Mouse (Mus musculus) liver, embryonic 14.5 days (tissue): ENCODE data around the gene Itih1. TPM values are rescaled to one million over a fixed set of nuclear protein-coding genes. Genes with fewer than 3 reads are reported as not detected.

Experiments used
- ATAC-seq: fragments of 200-750 bp; cut with Nextera tagmentation; 2 replicates; pipeline ENCODE4 v1.8.0; 2017; ENCODE audit warnings: moderate number of reproducible peaks, mild to moderate bottlenecking, moderate library complexity; ENCODE audit not compliant: insufficient read depth
- DNase-seq, 3 experiments: peaks; one replicate each; pipeline ENCODE4 v3.0.0-alpha.2; 2012 to 2013; ENCODE audit warnings: low read depth in 3 of 3, low spot score in 3 of 3
- H3K27ac ChIP-seq: fragments of 300-500 bp; sonication (generic); 2 replicates; pipeline ENCODE4 v1.5.1; 2014; ENCODE audit warnings: moderate library complexity, mild to moderate bottlenecking, control low read depth, inconsistent platforms
- H3K27me3 ChIP-seq: fragments of 300-500 bp; sonication (generic); 2 replicates; pipeline ENCODE4 v1.6.1; 2014; ENCODE audit warnings: mild to moderate bottlenecking, low read length, moderate library complexity; ENCODE audit not compliant: control insufficient read depth, insufficient read depth
- H3K36me3 ChIP-seq: fragments of 300-500 bp; sonication (generic); replicated peaks from 2 replicates; pipeline ENCODE4 v1.6.1; 2014; ENCODE audit warnings: low read depth; ENCODE audit not compliant: control insufficient read depth, insufficient read depth
- H3K4me1 ChIP-seq, 2 experiments: fragments of 200-500 bp in 1 of 2; fragments of 300-500 bp in 1 of 2; sonication (generic) in 1 of 2; replicated peaks; 2 replicates each; pipeline ENCODE4 v1.6.1; 2012 to 2014; ENCODE audit warnings: antibody characterized with exemption in 1 of 2, inconsistent platforms in 1 of 2, low read length in 1 of 2; ENCODE audit not compliant: control insufficient read depth in 2 of 2, insufficient read depth in 2 of 2
- H3K4me2 ChIP-seq: fragments of 300-500 bp; sonication (generic); 2 replicates; pipeline ENCODE4 v1.6.1; 2014; ENCODE audit warnings: low read depth, mild to moderate bottlenecking, control low read depth, moderate library complexity
- H3K4me3 ChIP-seq, 2 experiments: fragments of 200-500 bp in 1 of 2; fragments of 300-500 bp in 1 of 2; sonication (generic) in 1 of 2; 2 replicates each; pipeline ENCODE4 v1.5.1; 2012 to 2014; ENCODE audit warnings: low read depth in 2 of 2, low read length in 2 of 2, mild to moderate bottlenecking in 2 of 2, control low read depth in 1 of 2, inconsistent platforms in 1 of 2, moderate library complexity in 1 of 2; ENCODE audit not compliant: insufficient read depth in 1 of 2
- H3K9ac ChIP-seq: fragments of 300-500 bp; sonication (generic); replicated peaks from 2 replicates; pipeline ENCODE4 v1.6.1; 2014; ENCODE audit warnings: mild to moderate bottlenecking, control low read depth, moderate library complexity
- H3K9me3 ChIP-seq: fragments of 300-500 bp; sonication (generic); 2 replicates; pipeline ENCODE4 v1.6.1; 2016; ENCODE audit warnings: low read length, mixed read lengths; ENCODE audit not compliant: control insufficient read depth
- CTCF ChIP-seq: IDR thresholded peaks from 2 replicates; pipeline ENCODE4 v1.5.1; 2016; ENCODE audit warnings: antibody characterized with exemption, low read depth, control low read depth
- EP300 ChIP-seq: IDR thresholded peaks from 2 replicates; pipeline ENCODE4 v1.6.1; 2016; ENCODE audit warnings: antibody characterized with exemption, low read depth
- WGBS: fragments of 180-500 bp; shearing (Covaris S2); extraction: QIAGEN DNeasy Blood & Tissue Kit; methylation state at CpG from one replicate; pipeline ENCODE4 v1.1.7; 2014; ENCODE audit not compliant: insufficient replicate concordance; 5-methylcytosine and 5-hydroxymethylcytosine counted together
- polyA plus RNA-seq, 2 experiments: library from polyadenylated mRNA; depleted of rRNA in 1 of 2; stranded (reverse) in 1 of 2; unstranded in 1 of 2; fragments of >200 nt; fragmentation: Nextera tagmentation in 1 of 2; extraction: Ambion mirVana in 1 of 2; gene quantifications; 2 replicates each; pipeline versions ENCODE4 v1.2.1 to v1.2.3; 2012 to 2014

The Itih1 gene
- polyA plus RNA-seq, 2 experiments, result 27.2 to 29.6 TPM

GRCm38 (mm10) chr14:30907814-30908265, 35.2 kb downstream of the Itih1 start:
- Histone ChIP-seq H3K4me2 (no peak overlapping the region), H3K9me3 (no peaks in the 10 kb centered on the region), H3K27me3 (no peaks in the 10 kb centered on the region), H3K4me3 (no peak overlapping the region), H3K27ac (no peak overlapping the region), H3K4me1 (peaks cover 0 to 11% of the 10 kb centered on the region in 2 experiments; a peak in 2 of 4 replicates), H3K9ac (no peak overlapping the region), H3K36me3 (no peaks in the 10 kb centered on the region)
- peak in 1 of 3 experiments; percentile 31 for DNase-seq
- ATAC-seq, result peak; percentile 57; the same call in 1 of the 2 replicates
- TF ChIP-seq CTCF, result no peak
- TF ChIP-seq EP300, result no peak
- 43% methylated on average over 3 of the region's 3 CpGs for WGBS

- Histone ChIP-seq H3K4me2 (no peak overlapping the region), H3K36me3 (no peaks in the 10 kb centered on the region), H3K27ac (no peak overlapping the region), H3K9me3 (no peaks in the 10 kb centered on the region), H3K4me3 (no peak overlapping the region), H3K4me1 (peaks cover 0 to 11% of the 10 kb centered on the region in 2 experiments; a peak in 2 of 4 replicates), H3K9ac (no peak overlapping the region), H3K27me3 (no peaks in the 10 kb centered on the region)
- no peak for DNase-seq
- WGBS, result 72% methylated on average over 6 of the region's 6 CpGs
- TF ChIP-seq EP300 (no peak), CTCF (no peak)
- ATAC-seq, result no peak
Observed at GRCm38 (mm10) chr14:30906001-30906400, 37.1 kb downstream of the Itih1 start.

DNA sequence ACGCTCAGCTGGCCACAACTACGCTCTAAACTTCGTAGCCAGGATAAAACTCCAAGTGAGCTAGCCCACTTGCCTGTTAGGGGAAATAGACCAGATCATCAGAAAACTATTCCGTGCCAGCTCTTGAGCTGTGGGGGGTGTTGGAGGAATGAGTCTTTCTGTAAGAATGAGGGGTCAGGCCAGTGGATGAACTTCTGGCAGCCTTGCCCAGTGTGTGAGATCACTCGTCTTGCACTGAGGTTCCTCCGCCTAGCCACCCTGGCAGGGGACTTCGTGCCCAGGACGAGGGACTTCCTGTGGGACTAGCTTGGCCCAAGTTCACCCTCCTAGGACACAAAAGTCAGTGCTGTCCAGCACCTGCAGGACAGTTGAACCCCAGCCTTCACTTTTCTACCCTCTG, 38.8 kb downstream of the Itih1 start:
- ATAC-seq, result no peak

GRCm38 (mm10) chr14:30903036-30903435, 40.1 kb downstream of the Itih1 start:
- TF ChIP-seq CTCF (no peak), EP300 (no peak)
- Histone ChIP-seq H3K27ac (no peak overlapping the region), H3K4me2 (no peak overlapping the region), H3K27me3 (no peaks in the 10 kb centered on the region), H3K36me3 (no peaks in the 10 kb centered on the region), H3K4me3 (no peak overlapping the region), H3K9me3 (no peaks in the 10 kb centered on the region), H3K4me1 (peaks cover 0 to 5% of the 10 kb centered on the region in 2 experiments; a peak in 2 of 4 replicates), H3K9ac (no peak overlapping the region)
- ATAC-seq (no peak), DNase-seq (no peak)
- 33% methylated on average over 3 of the region's 3 CpGs for WGBS

More for the DNA sequence above, 38.8 kb downstream of the Itih1 start:
- TF ChIP-seq CTCF (no peak), EP300 (no peak)
- no peaks in the 10 kb centered on the region for H3K9me3 ChIP-seq
- WGBS, result 53% methylated on average over 8 of the region's 8 CpGs
- H3K9ac ChIP-seq, result no peak overlapping the region
- no peak for DNase-seq
- H3K4me2 ChIP-seq, result no peak overlapping the region
- no peak overlapping the region for H3K4me3 ChIP-seq
- no peaks in the 10 kb centered on the region for H3K27me3 ChIP-seq
- H3K4me1 ChIP-seq, result peaks cover 0 to 11% of the 10 kb centered on the region in 2 experiments; a peak in 2 of 4 replicates
- no peaks in the 10 kb centered on the region for H3K36me3 ChIP-seq
- no peak overlapping the region for H3K27ac ChIP-seq

- 61% methylated on average over 5 of the region's 5 CpGs for WGBS
- Histone ChIP-seq H3K27ac (no peak overlapping the region), H3K4me2 (no peak overlapping the region), H3K4me1 (peaks cover 0 to 2% of the 10 kb centered on the region in 2 experiments; a peak in 1 of 4 replicates), H3K9me3 (no peaks in the 10 kb centered on the region), H3K27me3 (no peaks in the 10 kb centered on the region), H3K4me3 (no peak overlapping the region), H3K9ac (no peak overlapping the region), H3K36me3 (no peaks in the 10 kb centered on the region)
- TF ChIP-seq CTCF (no peak), EP300 (no peak)
- DNase-seq (no peak), ATAC-seq (no peak)
Observed at GRCm38 (mm10) chr14:30902628-30903027, 40.5 kb downstream of the Itih1 start.
